Mouse (Mus musculus): Measurements from ENCODE around the gene Adgrv1. TPM values are rescaled to one million over a fixed set of nuclear protein-coding genes. Genes with fewer than 3 reads are reported as not detected.

Adgrv1 gene
- polyA plus RNA-seq, 1 experiment from 2014 or later = 7.2 TPM

GRCm38 (mm10) chr13:81230161-81230560 lies 402.8 kb downstream of the Adgrv1 start:
- Histone ChIP-seq H3K9me3 (no peaks in the 10 kb centered on the region), H3K4me1 (peaks cover 7% of the 10 kb centered on the region; the same call in 1 of the 2 replicates), H3K4me3 (no peak overlapping the region), H3K4me2 (replicated peaks) (no peak overlapping the region), H3K36me3 (no peaks in the 10 kb centered on the region), H3K9ac (no peak overlapping the region), H3K27me3 (no peaks in the 10 kb centered on the region), H3K27ac (no peak overlapping the region)
- WGBS = 77% methylated on average over 4 of the region's 4 CpGs
- no peak for ATAC-seq (ENCODE audit: insufficient number of reproducible peaks, insufficient read depth, low FRiP score, low TSS enrichment)

GRCm38 (mm10) chr13:81223768-81224167 lies 409.2 kb downstream of the Adgrv1 start:
- no peak for ATAC-seq (ENCODE audit: insufficient number of reproducible peaks, insufficient read depth, low FRiP score, low TSS enrichment)
- Histone ChIP-seq H3K4me3 (no peak overlapping the region), H3K27ac (no peak overlapping the region), H3K4me1 (no peaks in the 10 kb centered on the region), H3K36me3 (no peaks in the 10 kb centered on the region), H3K4me2 (replicated peaks) (no peak overlapping the region), H3K9ac (no peak overlapping the region), H3K9me3 (no peaks in the 10 kb centered on the region), H3K27me3 (no peaks in the 10 kb centered on the region)
- 81% methylated on average over 3 of the region's 3 CpGs for WGBS

- Histone ChIP-seq H3K27me3 (no peaks in the 10 kb centered on the region), H3K4me2 (replicated peaks) (no peak overlapping the region), H3K4me1 (no peaks in the 10 kb centered on the region), H3K36me3 (no peaks in the 10 kb centered on the region), H3K9me3 (no peaks in the 10 kb centered on the region), H3K27ac (no peak overlapping the region), H3K9ac (no peak overlapping the region), H3K4me3 (no peak overlapping the region)
- 94% methylated on average over 1 of the region's 1 CpGs for WGBS
- no peak for ATAC-seq (ENCODE audit: insufficient number of reproducible peaks, insufficient read depth, low FRiP score, low TSS enrichment)
Measured at GRCm38 (mm10) chr13:81222377-81222776, 410.6 kb downstream of the Adgrv1 start.

- no peaks in the 10 kb centered on the region for H3K4me1 ChIP-seq
- H3K36me3 ChIP-seq = no peaks in the 10 kb centered on the region
- H3K4me2 ChIP-seq (replicated peaks) = no peak overlapping the region
- 79% methylated on average over 1 of the region's 1 CpGs for WGBS
- H3K27me3 ChIP-seq = no peaks in the 10 kb centered on the region
- no peak for ATAC-seq (ENCODE audit: insufficient number of reproducible peaks, insufficient read depth, low FRiP score, low TSS enrichment)
- no peaks in the 10 kb centered on the region for H3K9me3 ChIP-seq
- H3K27ac ChIP-seq = no peak overlapping the region
- H3K4me3 ChIP-seq = no peak overlapping the region
- H3K9ac ChIP-seq = no peak overlapping the region
Measured at GRCm38 (mm10) chr13:81211436-81211835, 421.5 kb downstream of the Adgrv1 start.

- no peaks in the 10 kb centered on the region for H3K27me3 ChIP-seq
- 90% methylated on average over 2 of the region's 2 CpGs for WGBS
- H3K4me3 ChIP-seq = no peak overlapping the region
- no peak overlapping the region for H3K4me2 ChIP-seq (replicated peaks)
- no peaks in the 10 kb centered on the region for H3K9me3 ChIP-seq
- H3K36me3 ChIP-seq = no peaks in the 10 kb centered on the region
- H3K9ac ChIP-seq = no peak overlapping the region
- no peak overlapping the region for H3K27ac ChIP-seq
- ATAC-seq (ENCODE audit: insufficient number of reproducible peaks, insufficient read depth, low FRiP score, low TSS enrichment) = no peak
- H3K4me1 ChIP-seq = no peaks in the 10 kb centered on the region
Measured at GRCm38 (mm10) chr13:81210516-81210915, 422.4 kb downstream of the Adgrv1 start.

- H3K27me3 ChIP-seq = no peaks in the 10 kb centered on the region
- H3K4me2 ChIP-seq (replicated peaks) = no peak overlapping the region
- H3K27ac ChIP-seq = no peak overlapping the region
- H3K4me3 ChIP-seq = no peak overlapping the region
- no peaks in the 10 kb centered on the region for H3K36me3 ChIP-seq
- no peak overlapping the region for H3K9ac ChIP-seq
- ATAC-seq (ENCODE audit: insufficient number of reproducible peaks, insufficient read depth, low FRiP score, low TSS enrichment) = no peak
- WGBS = 76% methylated on average over 3 of the region's 3 CpGs
- no peaks in the 10 kb centered on the region for H3K9me3 ChIP-seq
- H3K4me1 ChIP-seq = no peaks in the 10 kb centered on the region
Measured at GRCm38 (mm10) chr13:81209815-81210214, 423.1 kb downstream of the Adgrv1 start.

GRCm38 (mm10) chr13:81208106-81208613 lies 424.8 kb downstream of the Adgrv1 start:
- Histone ChIP-seq H3K4me2 (replicated peaks) (no peak overlapping the region), H3K9me3 (no peaks in the 10 kb centered on the region), H3K4me3 (no peak overlapping the region), H3K9ac (no peak overlapping the region), H3K36me3 (no peaks in the 10 kb centered on the region), H3K27ac (no peak overlapping the region), H3K4me1 (no peaks in the 10 kb centered on the region), H3K27me3 (no peaks in the 10 kb centered on the region)
- 49% methylated on average over 1 of the region's 1 CpGs for WGBS
- ATAC-seq (ENCODE audit: insufficient number of reproducible peaks, insufficient read depth, low FRiP score, low TSS enrichment) = no peak

GRCm38 (mm10) chr13:81181966-81182908 lies 450.7 kb downstream of the Adgrv1 start:
- WGBS = 66% methylated on average over 12 of the region's 12 CpGs
- ATAC-seq (ENCODE audit: insufficient number of reproducible peaks, insufficient read depth, low FRiP score, low TSS enrichment) = no peak
- Histone ChIP-seq H3K27me3 (no peaks in the 10 kb centered on the region), H3K27ac (0 out of 2 replicates have a peak overlapping the region, but pooled peaks have one; percentile 12), H3K4me3 (no peak overlapping the region), H3K9ac (no peak overlapping the region), H3K9me3 (no peaks in the 10 kb centered on the region), H3K36me3 (no peaks in the 10 kb centered on the region), H3K4me2 (replicated peaks) (no peak overlapping the region), H3K4me1 (no peaks in the 10 kb centered on the region; the same call in 1 of the 2 replicates)

- H3K4me1 ChIP-seq = no peaks in the 10 kb centered on the region; the same call in 1 of the 2 replicates
- H3K9ac ChIP-seq = no peak overlapping the region
- no peak overlapping the region for H3K4me3 ChIP-seq
- WGBS = 70% methylated on average over 4 of the region's 4 CpGs
- H3K27me3 ChIP-seq = no peaks in the 10 kb centered on the region
- H3K27ac ChIP-seq = no peak overlapping the region
- no peaks in the 10 kb centered on the region for H3K9me3 ChIP-seq
- no peak overlapping the region for H3K4me2 ChIP-seq (replicated peaks)
- no peaks in the 10 kb centered on the region for H3K36me3 ChIP-seq
- no peak for ATAC-seq (ENCODE audit: insufficient number of reproducible peaks, insufficient read depth, low FRiP score, low TSS enrichment)
Measured at GRCm38 (mm10) chr13:81181459-81181858, 451.5 kb downstream of the Adgrv1 start.

GRCm38 (mm10) chr13:81176820-81177219 lies 456.1 kb downstream of the Adgrv1 start:
- no peak overlapping the region for H3K4me2 ChIP-seq (replicated peaks)
- H3K27me3 ChIP-seq = no peaks in the 10 kb centered on the region
- 81% methylated on average over 4 of the region's 4 CpGs for whole genome bisulfite sequencing
- ATAC-seq (ENCODE audit: insufficient number of reproducible peaks, insufficient read depth, low FRiP score, low TSS enrichment) = no peak
- H3K9me3 ChIP-seq = no peaks in the 10 kb centered on the region
- H3K27ac ChIP-seq = no peak overlapping the region
- H3K4me3 ChIP-seq = no peak overlapping the region
- no peak overlapping the region for H3K9ac ChIP-seq
- no peaks in the 10 kb centered on the region for H3K36me3 ChIP-seq
- no peaks in the 10 kb centered on the region; the same call in 1 of the 2 replicates for H3K4me1 ChIP-seq

GRCm38 (mm10) chr13:81176071-81176470 lies 456.9 kb downstream of the Adgrv1 start:
- no peaks in the 10 kb centered on the region for H3K36me3 ChIP-seq
- H3K4me2 ChIP-seq (replicated peaks) = no peak overlapping the region
- H3K4me1 ChIP-seq = no peaks in the 10 kb centered on the region
- WGBS = 66% methylated on average over 3 of the region's 3 CpGs
- no peaks in the 10 kb centered on the region for H3K27me3 ChIP-seq
- H3K27ac ChIP-seq = no peak overlapping the region
- ATAC-seq (ENCODE audit: insufficient number of reproducible peaks, insufficient read depth, low FRiP score, low TSS enrichment) = no peak
- no peak overlapping the region for H3K9ac ChIP-seq
- H3K4me3 ChIP-seq = no peak overlapping the region
- no peaks in the 10 kb centered on the region for H3K9me3 ChIP-seq

- 77% methylated on average over 3 of the region's 3 CpGs for WGBS
- no peak for ATAC-seq (ENCODE audit: insufficient number of reproducible peaks, insufficient read depth, low FRiP score, low TSS enrichment)
Measured at GRCm38 (mm10) chr13:81171115-81171514, 461.8 kb downstream of the Adgrv1 start.

More at GRCm38 (mm10) chr13:81171115-81171514, 461.8 kb downstream of the Adgrv1 start:
- H3K9me3 ChIP-seq = no peaks in the 10 kb centered on the region
- no peaks in the 10 kb centered on the region for H3K36me3 ChIP-seq
- no peak overlapping the region for H3K9ac ChIP-seq
- no peaks in the 10 kb centered on the region for H3K27me3 ChIP-seq
- no peaks in the 10 kb centered on the region for H3K4me1 ChIP-seq
- H3K27ac ChIP-seq = no peak overlapping the region
- H3K4me2 ChIP-seq (replicated peaks) = no peak overlapping the region
- H3K4me3 ChIP-seq = no peak overlapping the region

All from embryonic facial prominence, embryonic 12.5 days (tissue).